Mouse (Mus musculus) thymus, postnatal 10 days (tissue): ENCODE data around the gene Ankfy1.
A peak's percentile ranks its signal among the peaks of the same experiment; 100 is the strongest.
"Not testable (repeated sequence)": the region's sequence is repeated elsewhere in the genome, so short reads cannot be mapped to it uniquely, and the experiment has no call there.

ENCODE experiments used
- DNase-seq, 2 experiments: peaks; one replicate each; pipeline ENCODE4 v3.0.0; 2021; ENCODE audit warnings: low spot score in 2 of 2

The Ankfy1 gene

GRCm38 (mm10) chr11:72718161-72718560, 28.4 kb downstream of the Ankfy1 start:
- peak in 1 of 2 experiments; percentile 5 for DNase-seq

GRCm38 (mm10) chr11:72723165-72723564, 33.4 kb downstream of the Ankfy1 start:
- no peak for DNase-seq

GRCm38 (mm10) chr11:72723871-72724270, 34.1 kb downstream of the Ankfy1 start:
- no peak for DNase-seq

- peak in 1 of 2 experiments; percentile 14 for DNase-seq
Observed at GRCm38 (mm10) chr11:72726023-72726422, 36.2 kb downstream of the Ankfy1 start.

GRCm38 (mm10) chr11:72733736-72734135, 43.9 kb downstream of the Ankfy1 start:
- no peak for DNase-seq

GRCm38 (mm10) chr11:72734840-72735518, 45.2 kb downstream of the Ankfy1 start:
- no peak for DNase-seq

GRCm38 (mm10) chr11:72735519-72735860, 45.7 kb downstream of the Ankfy1 start:
- no peak for DNase-seq

- no peak for DNase-seq
Observed at GRCm38 (mm10) chr11:72736320-72736719, 46.5 kb downstream of the Ankfy1 start.

GRCm38 (mm10) chr11:72737517-72737916, 47.7 kb downstream of the Ankfy1 start:
- peak in 1 of 2 experiments; percentile 36 for DNase-seq

GRCm38 (mm10) chr11:72739048-72739447, 49.2 kb downstream of the Ankfy1 start:
- DNase-seq: no peak

- DNase-seq: no peak
Observed at GRCm38 (mm10) chr11:72751956-72752355, 62.1 kb downstream of the Ankfy1 start.

GRCm38 (mm10) chr11:72758316-72758715, 68.5 kb downstream of the Ankfy1 start:
- no peak for DNase-seq

GRCm38 (mm10) chr11:72759581-72759980, 69.8 kb downstream of the Ankfy1 start:
- no peak for DNase-seq

GRCm38 (mm10) chr11:72760781-72761180, 71.0 kb downstream of the Ankfy1 start:
- no peak for DNase-seq

- no peak for DNase-seq
Observed at GRCm38 (mm10) chr11:72764270-72764669, 74.5 kb downstream of the Ankfy1 start.

GRCm38 (mm10) chr11:72767716-72768115, 77.9 kb downstream of the Ankfy1 start:
- DNase-seq: no peak

GRCm38 (mm10) chr11:72769061-72769460, 79.3 kb downstream of the Ankfy1 start:
- no peak for DNase-seq

GRCm38 (mm10) chr11:72770324-72770723, 80.5 kb downstream of the Ankfy1 start:
- DNase-seq: no peak

- DNase-seq: no peak
Observed at GRCm38 (mm10) chr11:72770816-72771215, 81.0 kb downstream of the Ankfy1 start.

GRCm38 (mm10) chr11:72771461-72771860, 81.7 kb downstream of the Ankfy1 start:
- no peak for DNase-seq

GRCm38 (mm10) chr11:72772611-72773010, 82.8 kb downstream of the Ankfy1 start:
- not testable (repeated sequence) for DNase-seq

- no peak for DNase-seq
Observed at GRCm38 (mm10) chr11:72778957-72779356, 89.2 kb downstream of the Ankfy1 start.

GRCm38 (mm10) chr11:72782103-72782502, 92.3 kb downstream of the Ankfy1 start:
- no peak for DNase-seq

GRCm38 (mm10) chr11:72782503-72782902, 92.7 kb downstream of the Ankfy1 start:
- no peak for DNase-seq
